ENCODE assay signal across 14 mouse cellular contexts in the genomic region with DNA sequence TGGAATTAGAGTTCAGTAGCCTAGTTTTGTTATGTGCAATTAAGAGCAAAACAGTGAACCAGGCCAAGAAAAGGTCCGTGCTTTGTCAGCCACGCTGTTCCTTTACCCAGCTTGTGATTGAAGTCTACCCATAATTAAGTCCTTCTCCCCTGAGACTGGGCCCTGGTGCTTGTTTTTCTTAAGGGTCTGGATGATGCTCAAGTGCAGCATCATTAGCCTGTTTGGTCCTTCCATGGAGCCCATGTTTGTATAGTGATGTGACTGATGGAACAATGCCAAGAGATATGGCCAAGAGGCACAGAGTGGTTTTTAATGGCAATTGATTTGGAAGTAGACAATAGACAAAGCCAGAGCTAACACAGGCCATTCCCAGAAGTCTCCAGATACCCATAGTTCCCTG.
"Had no signal": no experiment of that assay in that cellular context is flagged by ENCODE, and none has a peak within 500 bp of the region (broad histone marks: within the 10 kb centered on the region; RNA-seq: fewer than 3 reads in every experiment).

No protein-coding gene starts in this region.

- H3K9me3 ChIP-seq: liver, embryonic 13.5 days; neural tube, embryonic 13.5 days had no signal

- ATAC-seq: midbrain, embryonic 16.5 days had no signal

- H3K4me2 ChIP-seq: liver, embryonic 13.5 days; midbrain, embryonic 11.5 days; neural tube, embryonic 13.5 days had no signal

- H3K9ac ChIP-seq: liver, embryonic 13.5 days; neural tube, embryonic 13.5 days had no signal

- H3K27ac ChIP-seq: liver, embryonic 13.5 days; neural tube, embryonic 13.5 days had no signal

- H3K36me3 ChIP-seq: liver, embryonic 13.5 days; neural tube, embryonic 13.5 days had no signal

- H3K4me1 ChIP-seq: liver, embryonic 13.5 days; neural tube, embryonic 13.5 days had no signal

- H3K27me3 ChIP-seq: liver, embryonic 13.5 days; neural tube, embryonic 13.5 days had no signal

- DNase-seq: kidney, adult 18-20 months; kidney, adult 9 months; kidney, postnatal 14 days; kidney, postnatal 4 days; liver, embryonic 13.5 days; lung, adult 2 months; lung, postnatal 14 days; lung, postnatal 4 days; thymus, adult 18-20 months; thymus, postnatal 36 days had no signal

- H3K4me3 ChIP-seq: liver, embryonic 13.5 days; myocyte; neural tube, embryonic 13.5 days had no signal
